Mouse (Mus musculus) intestine, embryonic 14.5 days (tissue): ENCODE measurements at regions not wholly inside any gene's neighbourhood (a gene's known extent, or its start where the extent isn't known, plus 50 kb on each side); places are given as distances from the start of the nearest gene placed in this dataset.

Experiments
- ATAC-seq: fragments of 200-750 bp; cut with Nextera tagmentation; replicated peaks from 2 replicates; pipeline ENCODE4 v1.8.0; 2017; ENCODE audit warnings: low read depth, moderate number of reproducible peaks, moderate TSS enrichment, moderate library complexity; ENCODE audit not compliant: low FRiP score, low TSS enrichment
- DNase-seq: peaks from one replicate; pipeline ENCODE4 v3.0.0-alpha.2; 2018; ENCODE audit warnings: low spot score
- H3K27ac ChIP-seq: fragments of 300-500 bp; sonication (generic); 2 replicates; pipeline ENCODE4 v1.5.1; 2014; ENCODE audit warnings: low read depth, mild to moderate bottlenecking, control low read depth
- H3K27me3 ChIP-seq: fragments of 300-500 bp; sonication (generic); replicated peaks from 2 replicates; pipeline ENCODE4 v1.6.1; 2014; ENCODE audit warnings: low read length, control low read depth; ENCODE audit not compliant: control insufficient read depth, insufficient read depth
- H3K36me3 ChIP-seq: fragments of 300-500 bp; sonication (generic); 2 replicates; pipeline ENCODE4 v1.6.1; 2014; ENCODE audit warnings: low read length, control low read depth; ENCODE audit not compliant: control insufficient read depth, insufficient read depth
- H3K4me1 ChIP-seq: fragments of 300-500 bp; sonication (generic); replicated peaks from 2 replicates; pipeline ENCODE4 v1.6.1; 2014; ENCODE audit warnings: low read length, control low read depth, mixed read lengths; ENCODE audit not compliant: control insufficient read depth, insufficient read depth
- H3K4me2 ChIP-seq: fragments of 300-500 bp; sonication (generic); 2 replicates; pipeline ENCODE4 v1.6.1; 2014; ENCODE audit warnings: low read length
- H3K4me3 ChIP-seq: fragments of 300-500 bp; sonication (generic); 2 replicates; pipeline ENCODE4 v1.5.1; 2014; ENCODE audit warnings: low read depth, low read length, control low read depth, mixed read lengths
- H3K9ac ChIP-seq: fragments of 300-500 bp; sonication (generic); 2 replicates; pipeline ENCODE4 v1.6.1; 2014; ENCODE audit warnings: mild to moderate bottlenecking, low read length
- H3K9me3 ChIP-seq: fragments of 300-500 bp; sonication (generic); 2 replicates; pipeline ENCODE4 v1.6.1; 2016; ENCODE audit warnings: low read length, control low read depth; ENCODE audit not compliant: control insufficient read depth
- WGBS: fragments of 180-500 bp; shearing (Covaris S2); extraction: QIAGEN DNeasy Blood & Tissue Kit; methylation state at CpG from one replicate; pipeline ENCODE4 v1.1.7; 2014; 5-methylcytosine and 5-hydroxymethylcytosine counted together

DNA sequence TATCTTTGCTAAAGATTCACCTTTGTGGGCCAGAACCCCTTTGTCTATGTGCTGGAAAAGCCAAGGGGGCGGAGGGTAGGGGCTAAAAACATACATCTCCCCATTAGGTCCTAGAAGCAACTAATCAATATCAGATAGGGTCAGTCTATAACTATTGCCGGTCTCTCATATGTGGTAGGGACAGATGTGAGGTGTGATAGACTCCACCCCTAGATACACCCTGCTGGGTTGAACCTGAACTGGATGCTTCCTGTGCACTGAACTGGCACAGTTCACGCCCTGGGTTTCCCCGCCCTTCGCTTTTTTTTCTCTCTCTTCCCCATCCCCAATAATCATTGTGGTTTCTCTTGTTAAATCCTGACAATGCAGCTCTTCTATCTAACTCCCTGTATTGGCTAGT, 270.3 kb upstream of the Gpc5 start:
- H3K4me2 ChIP-seq = no peak overlapping the region
- no peaks in the 10 kb centered on the region for H3K9me3 ChIP-seq
- H3K4me1 ChIP-seq = peaks cover 17% of the 10 kb centered on the region
- H3K27me3 ChIP-seq = no peaks in the 10 kb centered on the region
- 69% methylated on average over 5 of the region's 5 CpGs for WGBS
- DNase-seq (no peak), ATAC-seq (no peak)
- peak overlapping the region; percentile 76 for H3K27ac ChIP-seq
- no peak overlapping the region for H3K9ac ChIP-seq
- H3K36me3 ChIP-seq = no peaks in the 10 kb centered on the region
- no peak overlapping the region for H3K4me3 ChIP-seq

- no peak overlapping the region for H3K27ac ChIP-seq
- H3K4me3 ChIP-seq = no peak overlapping the region
- H3K4me1 ChIP-seq = peaks cover 5% of the 10 kb centered on the region; the same call in 1 of the 2 replicates
- no peak overlapping the region for H3K4me2 ChIP-seq
- H3K9ac ChIP-seq = no peak overlapping the region
- DNase-seq (no peak), ATAC-seq (no peak)
- H3K27me3 ChIP-seq = no peaks in the 10 kb centered on the region
- H3K9me3 ChIP-seq = no peaks in the 10 kb centered on the region
- H3K36me3 ChIP-seq = no peaks in the 10 kb centered on the region
- 61% methylated on average over 10 of the region's 10 CpGs for WGBS
Observed at GRCm38 (mm10) chr14:114826662-114827321, 265.2 kb upstream of the Gpc5 start.

DNA sequence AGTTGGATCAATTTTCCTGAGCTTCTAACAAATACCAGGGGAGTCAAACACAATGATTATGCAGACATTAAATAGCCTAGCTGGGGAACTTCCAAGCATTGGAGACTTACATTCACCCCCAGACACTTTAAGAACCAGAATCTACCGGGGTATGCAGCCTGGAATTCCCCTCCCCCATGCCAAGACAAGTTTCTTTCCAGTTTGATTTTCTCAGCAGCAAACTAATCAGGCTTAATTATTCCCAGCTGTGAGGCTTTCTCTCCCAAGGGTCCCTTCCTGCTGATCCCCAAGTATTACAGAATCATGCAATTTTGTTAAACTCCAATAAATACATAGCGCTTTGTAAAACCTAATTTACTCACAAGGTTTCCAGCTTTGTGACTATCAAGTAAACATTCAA, 262.7 kb upstream of the Gpc5 start:
- Histone ChIP-seq H3K4me2 (no peak overlapping the region), H3K27ac (no peak overlapping the region), H3K9ac (no peak overlapping the region), H3K4me3 (no peak overlapping the region), H3K4me1 (peaks cover 5% of the 10 kb centered on the region; the same call in 1 of the 2 replicates), H3K27me3 (no peaks in the 10 kb centered on the region), H3K36me3 (no peaks in the 10 kb centered on the region), H3K9me3 (no peaks in the 10 kb centered on the region)
- WGBS = 34% methylated on average over 2 of the region's 2 CpGs
- no peak for ATAC-seq
- no peak for DNase-seq

- H3K9me3 ChIP-seq = no peaks in the 10 kb centered on the region
- no peak overlapping the region for H3K9ac ChIP-seq
- DNase-seq (no peak), ATAC-seq (no peak)
- H3K27ac ChIP-seq = no peak overlapping the region
- H3K4me2 ChIP-seq = no peak overlapping the region
- no peaks in the 10 kb centered on the region for H3K36me3 ChIP-seq
- H3K4me3 ChIP-seq = no peak overlapping the region
- peaks cover 5% of the 10 kb centered on the region for H3K4me1 ChIP-seq
- WGBS = 72% methylated on average over 11 of the region's 11 CpGs
- H3K27me3 ChIP-seq = no peaks in the 10 kb centered on the region
Observed at GRCm38 (mm10) chr14:114832987-114833386, 259.0 kb upstream of the Gpc5 start.

GRCm38 (mm10) chr14:114836723-114837349, 255.2 kb upstream of the Gpc5 start:
- Histone ChIP-seq H3K27ac (no peak overlapping the region), H3K27me3 (no peaks in the 10 kb centered on the region), H3K9ac (no peak overlapping the region), H3K9me3 (no peaks in the 10 kb centered on the region), H3K36me3 (no peaks in the 10 kb centered on the region), H3K4me3 (no peak overlapping the region), H3K4me1 (no peaks in the 10 kb centered on the region; the same call in none of the 2 replicates), H3K4me2 (no peak overlapping the region)
- DNase-seq (no peak), ATAC-seq (peak; percentile 67)
- WGBS = 70% methylated on average over 3 of the region's 3 CpGs

- ATAC-seq = no peak
Observed at GRCm38 (mm10) chr14:114837652-114838276, 254.3 kb upstream of the Gpc5 start.

DNA sequence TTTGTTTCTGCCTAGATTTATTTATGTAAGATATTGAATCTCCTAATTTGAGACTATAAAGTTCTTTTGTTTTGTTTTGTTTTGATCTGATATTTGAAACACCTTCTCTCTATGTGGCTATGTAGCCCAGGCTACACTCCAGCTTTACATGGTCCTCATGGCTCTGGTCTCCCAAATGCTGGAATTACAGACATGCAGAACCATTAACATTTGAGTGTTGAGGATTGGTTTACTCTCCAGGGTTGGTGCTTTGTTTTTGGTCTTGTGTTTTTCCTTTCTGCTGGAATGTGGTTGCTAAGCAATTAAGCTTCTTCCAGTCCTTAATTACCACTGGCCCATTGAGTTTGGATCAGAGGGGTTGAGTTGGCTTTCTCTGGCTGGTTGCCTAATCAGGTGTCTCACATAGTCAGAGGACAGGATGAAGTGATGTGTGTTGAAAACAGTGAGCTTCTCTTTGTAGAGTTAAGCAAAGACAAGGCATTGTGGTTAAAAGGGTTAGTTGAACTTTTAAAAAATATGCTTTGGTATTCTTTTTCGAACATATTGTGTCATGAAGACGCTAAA, 252.6 kb upstream of the Gpc5 start:
- Histone ChIP-seq H3K4me3 (no peak overlapping the region), H3K27ac (no peak overlapping the region), H3K36me3 (no peaks in the 10 kb centered on the region), H3K9ac (no peak overlapping the region), H3K4me1 (no peaks in the 10 kb centered on the region; the same call in none of the 2 replicates), H3K4me2 (no peak overlapping the region), H3K27me3 (no peaks in the 10 kb centered on the region), H3K9me3 (no peaks in the 10 kb centered on the region)
- whole genome bisulfite sequencing = 88% methylated on average over 2 of the region's 2 CpGs
- ATAC-seq = no peak
- no peak for DNase-seq

More at GRCm38 (mm10) chr14:114837652-114838276, 254.3 kb upstream of the Gpc5 start:
- 57% methylated on average over 16 of the region's 16 CpGs for WGBS
- no peak overlapping the region for H3K4me3 ChIP-seq
- H3K9ac ChIP-seq = no peak overlapping the region
- no peak overlapping the region for H3K27ac ChIP-seq
- H3K4me1 ChIP-seq = no peaks in the 10 kb centered on the region; the same call in none of the 2 replicates
- no peaks in the 10 kb centered on the region for H3K9me3 ChIP-seq
- H3K4me2 ChIP-seq = no peak overlapping the region; the same call in 1 of the 2 replicates
- no peaks in the 10 kb centered on the region for H3K36me3 ChIP-seq
- H3K27me3 ChIP-seq = no peaks in the 10 kb centered on the region
- no peak for DNase-seq

DNA sequence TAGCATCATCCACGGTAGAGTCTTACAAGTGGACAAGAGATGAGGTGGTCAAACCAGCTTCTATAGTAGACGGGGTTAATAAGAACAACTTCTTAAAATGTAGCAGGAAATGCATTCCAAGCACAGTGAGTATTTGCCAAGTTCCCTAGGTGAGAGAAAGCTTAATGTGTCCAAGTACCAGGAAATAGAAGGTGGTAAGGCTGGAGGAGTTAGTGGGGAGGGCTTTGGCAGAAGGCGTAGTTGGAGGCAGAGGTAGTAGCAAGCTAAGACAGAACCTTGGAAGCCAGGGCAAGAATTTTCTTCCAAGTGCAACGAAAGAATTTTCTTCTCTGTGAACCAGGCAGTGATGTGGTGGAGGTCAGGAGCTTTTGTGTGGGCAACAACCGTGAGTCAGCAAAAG, 251.2 kb upstream of the Gpc5 start:
- ATAC-seq (no peak), DNase-seq (no peak)
- no peak overlapping the region for H3K4me2 ChIP-seq
- no peak overlapping the region for H3K4me3 ChIP-seq
- H3K27me3 ChIP-seq = no peaks in the 10 kb centered on the region
- no peak overlapping the region for H3K9ac ChIP-seq
- no peak overlapping the region for H3K27ac ChIP-seq
- WGBS = 80% methylated on average over 5 of the region's 5 CpGs
- no peaks in the 10 kb centered on the region for H3K36me3 ChIP-seq
- H3K4me1 ChIP-seq = no peaks in the 10 kb centered on the region; the same call in none of the 2 replicates
- H3K9me3 ChIP-seq = no peaks in the 10 kb centered on the region
